Mouse (Mus musculus) embryonic fibroblast, embryonic 13.5 days (primary cell): ENCODE data around the gene Gm7879.

Experiments
- CTCF ChIP-seq: IDR thresholded peaks from 2 replicates; pipeline ENCODE4 v1.5.1; 2011; ENCODE audit warnings: mild to moderate bottlenecking, control low read depth, low read length, moderate library complexity, borderline replicate concordance; ENCODE audit not compliant: insufficient read depth
- POLR2A ChIP-seq: IDR thresholded peaks from 2 replicates; pipeline ENCODE4 v1.6.1; 2011; ENCODE audit warnings: low read depth, mild to moderate bottlenecking, control low read depth, low read length, moderate library complexity

- no peak for TF ChIP-seq CTCF
- no peak for TF ChIP-seq POLR2A
These were observed 41.1 kb upstream of the Gm7879 start for GRCm38 (mm10) chr5:43871845-43872244.
